Mouse (Mus musculus) cerebellum, adult 2 months (tissue): ENCODE results near the gene Dagla.

Experiments used
- CTCF ChIP-seq: fragments of 200-500 bp; IDR thresholded peaks from 2 replicates; pipeline ENCODE4 v1.5.1; 2011; ENCODE audit warnings: low read depth, mild to moderate bottlenecking, control low read depth, low read length, moderate library complexity, borderline replicate concordance; ENCODE audit not compliant: insufficient read depth
- POLR2A ChIP-seq: fragments of 200-500 bp; IDR thresholded peaks from 2 replicates; pipeline ENCODE4 v1.6.1; 2011; ENCODE audit warnings: low read length, control low read depth, borderline replicate concordance; ENCODE audit not compliant: insufficient read depth

GRCm38 (mm10) chr19:10271592-10271991 is 33.1 kb downstream of the Dagla start:
- TF ChIP-seq POLR2A, result no peak
- TF ChIP-seq CTCF, result no peak
